Mouse (Mus musculus) testis, adult 2 months (tissue): ENCODE measurements around the gene Arid1a.

Experiments
- CTCF ChIP-seq: fragments of 200-500 bp; IDR thresholded peaks from 2 replicates; pipeline ENCODE4 v1.5.1; 2012; ENCODE audit warnings: low read depth, mild to moderate bottlenecking, inconsistent platforms, low read length, moderate library complexity; ENCODE audit not compliant: control insufficient read depth, insufficient read depth, insufficient replicate concordance
- POLR2A ChIP-seq: fragments of 200-500 bp; IDR thresholded peaks from 2 replicates; pipeline ENCODE4 v1.6.1; 2012; ENCODE audit warnings: low read depth, mild to moderate bottlenecking, inconsistent platforms, low read length, moderate library complexity; ENCODE audit not compliant: control insufficient read depth

GRCm38 (mm10) chr4:133750184-133750775 lies 6.3 kb downstream of the Arid1a start:
- TF ChIP-seq CTCF (no peak), POLR2A (no peak)
